ENCODE assay signal across 8 mouse cellular contexts in the genomic region with DNA sequence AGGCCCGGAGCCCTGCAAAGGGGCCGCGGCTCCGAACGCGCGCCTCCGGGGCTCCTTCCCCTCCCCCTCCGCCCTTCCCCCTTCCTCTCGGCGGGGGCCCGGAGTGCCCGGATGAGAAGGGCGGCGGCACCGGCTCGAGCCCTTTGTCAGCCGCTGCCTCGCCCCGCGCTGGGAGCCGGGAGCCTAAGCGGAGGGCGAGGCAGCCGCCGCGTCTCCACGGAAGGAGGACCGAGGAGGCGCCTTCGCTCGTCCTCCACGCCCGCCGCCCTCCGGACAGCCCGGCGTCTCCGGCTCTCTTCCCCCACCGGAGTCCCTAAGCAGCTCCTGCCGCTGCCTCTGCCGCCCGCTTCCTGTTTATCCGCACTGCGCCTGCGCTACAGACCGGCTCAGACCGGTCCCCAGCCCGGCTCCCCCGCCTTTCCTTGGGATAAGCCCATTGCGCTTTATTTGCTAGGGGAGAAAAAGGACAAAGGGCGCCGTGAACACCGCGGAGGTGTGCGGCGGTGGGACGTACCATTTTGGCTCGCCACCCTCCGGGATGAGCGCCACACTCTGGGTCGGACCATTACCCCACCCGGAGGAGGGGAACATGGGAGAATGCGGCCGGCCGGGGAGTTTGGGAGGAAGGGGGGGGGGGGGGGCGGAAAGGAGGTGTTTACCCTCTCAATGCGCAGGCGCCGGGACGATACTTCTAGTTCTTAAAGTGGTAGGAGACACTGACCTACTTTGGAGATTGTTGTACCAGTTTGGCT. TPM values are rescaled to one million over a fixed set of nuclear protein-coding genes. Genes with fewer than 3 reads are reported as not detected.
DNase-seq lines count a peak whose midpoint lies in the region; ATAC-seq and TF ChIP-seq lines count a peak whose summit lies in the region.

Mgea5 (minus strand) TSS at position 657 of the 752 bp plus-strand sequence.

- H3K4me1 ChIP-seq in hindbrain, embryonic 10.5 days (replicated peaks), result peaks cover 35% of the 10 kb centered on the region
- peaks cover 11% of the 10 kb centered on the region for H3K4me1 ChIP-seq in lung, postnatal 0 days (ENCODE audit: insufficient read depth, low read depth, low read length)

- peaks cover 30% of the 10 kb centered on the region for H3K36me3 ChIP-seq in hindbrain, embryonic 10.5 days
- H3K36me3 ChIP-seq in lung, postnatal 0 days (ENCODE audit: insufficient read depth, low read length), result peaks cover 2% of the 10 kb centered on the region; the same call in 1 of the 2 replicates

- H3K9ac ChIP-seq in lung, postnatal 0 days (replicated peaks; ENCODE audit: low read depth), result peak within 1 kb of the TSS; percentile 97

- H3K9me3 ChIP-seq in hindbrain, embryonic 10.5 days, result no peaks in the 10 kb centered on the region
- no peaks in the 10 kb centered on the region for H3K9me3 ChIP-seq in lung, postnatal 0 days (ENCODE audit: low read length)

- no peak; the same call in 1 of the 2 replicates for TF ChIP-seq EP300 in lung, postnatal 0 days (IDR thresholded peaks at IDR 0.05)

- H3K27ac ChIP-seq in hindbrain, embryonic 10.5 days, result peak within 1 kb of the TSS; percentile 99
- peak within 1 kb of the TSS; percentile 99 for H3K27ac ChIP-seq in lung, postnatal 0 days (ENCODE audit: low read length)

- peak; percentile 94 for ATAC-seq in frontal cortex, adult (ENCODE audit: low TSS enrichment)
- ATAC-seq in lung, postnatal 0 days, result peak; percentile 95

- WGBS in hindbrain, embryonic 10.5 days, result under 1% methylated on average over 70 of the region's 71 CpGs
- 2% methylated on average over 52 of the region's 71 CpGs for WGBS in lung, postnatal 0 days

- DNase-seq in MN1 (ENCODE audit: low spot score), result peak; percentile 97
- peak; percentile 99 for DNase-seq in cerebellum, adult 9-10 months
- DNase-seq in hindbrain, embryonic 10.5 days (ENCODE audit: low spot score), result peak; percentile 98
- peak; percentile 99 for DNase-seq in layer of hippocampus, adult 9-11 months
- DNase-seq in lung, postnatal 0 days (ENCODE audit: low spot score), result peak; percentile 100
- peak; percentile 95 for DNase-seq in ovary, postnatal 14 days (ENCODE audit: low spot score)
- peak; percentile 99 for DNase-seq in thymus, postnatal 14 days

- no peaks in the 10 kb centered on the region for H3K27me3 ChIP-seq in hindbrain, embryonic 10.5 days (ENCODE audit: insufficient read depth, poor library complexity, severe bottlenecking)
- no peaks in the 10 kb centered on the region for H3K27me3 ChIP-seq in lung, postnatal 0 days (replicated peaks; ENCODE audit: insufficient read depth, low read length)

- H3K4me2 ChIP-seq in lung, postnatal 0 days (replicated peaks; ENCODE audit: low read depth, low read length), result peak within 1 kb of the TSS; percentile 60

- H3K4me3 ChIP-seq in hindbrain, embryonic 10.5 days, result peak within 1 kb of the TSS; percentile 95
- H3K4me3 ChIP-seq in lung, postnatal 0 days (ENCODE audit: low read depth, low read length), result peak within 1 kb of the TSS; percentile 100

- TF ChIP-seq CTCF in lung, postnatal 0 days (IDR thresholded peaks at IDR 0.05), result peak; percentile 29

RNA-seq across cellular contexts. Expression of gene Mgea5, which starts in this region (rescaled TPM):
- polyA plus RNA-seq in hindbrain, embryonic 10.5 days (2016; fragmentation: Nextera tagmentation; extraction: Ambion mirVana), result 60.0 and 60.8 TPM in 2 replicates
- polyA plus RNA-seq in lung, postnatal 0 days (2015; fragmentation: Nextera tagmentation; extraction: Ambion mirVana), result 26.4 and 33.9 TPM in 2 replicates

Comparison
In these comparisons a context has a peak if more than half of its experiments do, and no peak if none do; other contexts are left out.
1. Peak in every context shown above with its lines: DNase-seq, ATAC-seq, H3K4me3 ChIP-seq and H3K27ac ChIP-seq.